In the genomic region with DNA sequence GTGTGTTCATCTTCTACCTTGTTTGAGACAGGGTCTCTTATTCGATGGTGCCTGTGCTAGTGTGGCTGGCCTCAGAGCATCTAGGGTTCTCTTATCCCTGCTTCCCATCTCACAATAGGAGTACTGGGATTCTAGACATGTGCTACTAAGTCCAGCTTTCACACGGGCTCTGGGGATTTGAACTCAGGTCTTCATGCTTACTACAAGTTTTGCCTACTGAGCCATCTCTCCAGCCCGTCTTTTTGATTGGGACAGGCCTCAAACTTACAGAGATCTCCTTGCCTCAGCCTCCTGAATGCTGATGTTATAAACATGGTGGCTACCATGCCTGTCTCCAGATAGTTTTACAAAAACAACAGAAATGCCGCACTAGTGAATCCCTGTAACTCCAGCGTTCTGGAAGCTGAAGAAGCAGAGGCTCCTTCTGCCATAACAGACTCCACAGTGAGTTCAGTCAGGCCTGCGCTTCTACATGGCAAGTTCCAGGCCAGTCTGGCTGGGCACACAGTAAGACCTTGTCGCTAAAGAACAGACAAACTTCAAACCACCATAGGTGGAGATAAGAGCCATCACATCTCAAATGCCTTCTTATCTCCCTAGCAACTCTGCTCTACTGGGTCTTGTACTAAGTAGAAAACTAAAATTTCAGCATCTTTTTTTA, we compare ENCODE assay signal across 18 mouse cellular contexts. TPM values are rescaled to one million over a fixed set of nuclear protein-coding genes. Genes with fewer than 3 reads are reported as not detected.
DNase-seq lines count a peak whose midpoint lies in the region; ATAC-seq and TF ChIP-seq lines count a peak whose summit lies in the region.
"Had no signal": no experiment of that assay in that cellular context is flagged by ENCODE, and none has a peak within 500 bp of the region (broad histone marks: within the 10 kb centered on the region; RNA-seq: fewer than 3 reads in every experiment).

No protein-coding gene starts in this region.

- peak overlapping the region; percentile 38 to 45 for H3K4me3 ChIP-seq in liver, embryonic 14.5 days (ENCODE audit: insufficient read depth in 1 of 2, low read depth in 2 of 2, low read length in 2 of 2)
- H3K4me3 ChIP-seq: embryonic facial prominence, embryonic 13.5 days; forebrain, embryonic 12.5 days; left cerebral cortex, adult 2 months; neural tube, embryonic 13.5 days had no signal

- H3K4me1 ChIP-seq in liver, embryonic 14.5 days (replicated peaks; ENCODE audit: control insufficient read depth in 2 of 2, insufficient read depth in 2 of 2, low read length in 1 of 2) = peaks cover 59 to 67% of the 10 kb centered on the region in 2 experiments

- peak; percentile 12; the same call in 1 of the 2 replicates for ATAC-seq in common myeloid progenitor, adult 5-6 weeks (replicated peaks; ENCODE audit: low read depth, poor library complexity, severe bottlenecking)
- ATAC-seq in liver, embryonic 14.5 days (ENCODE audit: insufficient read depth) = peak; percentile 42
- no peak for ATAC-seq in cerebellum, adult (ENCODE audit: insufficient number of reproducible peaks, low FRiP score, low TSS enrichment)
- ATAC-seq: CD4-positive, CD25-positive, alpha-beta regulatory T cell, adult 4 months had no signal

- no peak for TF ChIP-seq CTCF in liver, embryonic 14.5 days (IDR thresholded peaks at IDR 0.05; ENCODE audit: low read depth)

- H3K9ac ChIP-seq in liver, embryonic 14.5 days (replicated peaks) = peak overlapping the region; percentile 90
- H3K9ac ChIP-seq: embryonic facial prominence, embryonic 13.5 days; forebrain, embryonic 12.5 days; neural tube, embryonic 13.5 days had no signal

- peak overlapping the region; percentile 97 for H3K27ac ChIP-seq in liver, embryonic 14.5 days
- H3K27ac ChIP-seq: embryonic facial prominence, embryonic 13.5 days; forebrain, embryonic 12.5 days; left cerebral cortex, adult 2 months; neural tube, embryonic 13.5 days had no signal

- H3K4me2 ChIP-seq in liver, embryonic 14.5 days (ENCODE audit: low read depth) = peak overlapping the region; percentile 92
- H3K4me2 ChIP-seq: embryonic facial prominence, embryonic 13.5 days; forebrain, embryonic 12.5 days; neural tube, embryonic 13.5 days had no signal

- TF ChIP-seq EP300 in liver, embryonic 14.5 days (IDR thresholded peaks at IDR 0.05; ENCODE audit: low read depth) = peak; percentile 94

- H3K9me3 ChIP-seq in liver, embryonic 14.5 days (ENCODE audit: control insufficient read depth, low read length) = no peaks in the 10 kb centered on the region
- H3K9me3 ChIP-seq: embryonic facial prominence, embryonic 13.5 days; forebrain, embryonic 12.5 days; neural tube, embryonic 13.5 days had no signal

- DNase-seq in spleen, postnatal 10 days (ENCODE audit: low spot score in 2 of 2) = peak; percentile 50 to 61
- DNase-seq in spleen, postnatal 14 days (ENCODE audit: low spot score in 2 of 2) = no peak
- peak; percentile 76 to 85 (median 83) for DNase-seq in liver, embryonic 14.5 days (ENCODE audit: low read depth in 3 of 3, low spot score in 3 of 3)
- DNase-seq in left cerebral cortex, adult 11 months (ENCODE audit: low spot score) = no peak
- no peak for DNase-seq in B cell, adult 2 months
- DNase-seq: adrenal gland, postnatal 25 days; cerebellum, adult 11 months; cerebellum, postnatal 36 days; lung, postnatal 10 days; thymus, postnatal 4 days had no signal

- no peaks in the 10 kb centered on the region for H3K27me3 ChIP-seq in liver, embryonic 14.5 days (ENCODE audit: control insufficient read depth, insufficient read depth, low read length)

- H3K36me3 ChIP-seq in liver, embryonic 14.5 days (replicated peaks; ENCODE audit: control insufficient read depth, insufficient read depth, low read depth) = peaks cover 56% of the 10 kb centered on the region
- H3K36me3 ChIP-seq: embryonic facial prominence, embryonic 13.5 days; forebrain, embryonic 12.5 days; neural tube, embryonic 13.5 days had no signal

- 22% methylated on average over 7 of the region's 7 CpGs for WGBS in liver, embryonic 14.5 days (ENCODE audit: insufficient replicate concordance)

RNA-seq across cellular contexts. Expression of a gene that starts 5.2 kb away (rescaled TPM):
- total RNA-seq in common myeloid progenitor, adult 5-6 weeks (2017) = 17.7 and 22.1 TPM in 2 replicates
- polyA plus RNA-seq in liver, embryonic 14.5 days (2012; rRNA removed) = 97.2 and 108 TPM in 2 replicates
- polyA plus RNA-seq in liver, embryonic 14.5 days (2014; fragmentation: Nextera tagmentation; extraction: Ambion mirVana) = 76.1 and 96.6 TPM in 2 replicates

RNA-seq across cellular contexts. Expression of a gene that starts 36.1 kb away (rescaled TPM):
- total RNA-seq in common myeloid progenitor, adult 5-6 weeks (2017) = 29.8 and 31.7 TPM in 2 replicates
- polyA plus RNA-seq in liver, embryonic 14.5 days (2012; rRNA removed) = 5.0 and 5.5 TPM in 2 replicates
- 2.2 and 2.6 TPM in 2 replicates for polyA plus RNA-seq in liver, embryonic 14.5 days (2014; fragmentation: Nextera tagmentation; extraction: Ambion mirVana)
- total RNA-seq: monocyte, adult 5-6 weeks had no signal

Comparison
In these comparisons a context has a peak if more than half of its experiments do, and no peak if none do; other contexts are left out.
1. DNase-seq: peak in spleen, postnatal 10 days (2 of 2) and liver, embryonic 14.5 days (3 of 3); none in spleen, postnatal 14 days (0 of 2), left cerebral cortex, adult 11 months (single experiment) and B cell, adult 2 months (0 of 2).